Comparison of ENCODE assay signal across 9 mouse cellular contexts in the genomic region with DNA sequence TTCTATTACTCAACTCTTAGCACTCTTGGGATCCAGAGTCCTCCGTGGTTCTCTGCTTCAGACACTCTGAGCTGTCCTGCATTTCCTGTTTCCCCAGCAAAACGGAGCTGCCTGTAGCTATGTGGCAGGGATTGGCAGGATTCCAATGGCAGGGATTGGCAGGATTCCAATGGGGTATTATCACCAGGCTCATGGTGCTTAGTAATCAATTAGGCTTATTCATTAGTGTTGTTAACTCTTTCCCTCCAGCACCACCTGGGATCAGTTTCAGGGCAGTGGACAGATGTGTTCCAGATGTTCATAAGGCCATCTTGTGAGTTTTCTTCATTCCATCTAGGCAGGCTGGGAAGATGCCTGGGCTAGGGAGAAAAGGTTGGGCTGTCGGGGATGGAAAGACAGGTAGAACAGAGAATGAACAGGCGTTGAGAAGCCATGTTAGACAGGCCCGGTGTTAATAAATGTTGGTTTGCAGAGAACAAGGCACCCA.
DNase-seq lines count a peak whose midpoint lies in the region; ATAC-seq and TF ChIP-seq lines count a peak whose summit lies in the region.
"Had no signal": no experiment of that assay in that cellular context is flagged by ENCODE, and none has a peak within 500 bp of the region (broad histone marks: within the 10 kb centered on the region; RNA-seq: fewer than 3 reads in every experiment).

No protein-coding gene starts in this region.

- no peak for DNase-seq in heart, postnatal 10 days
- DNase-seq in cerebellum, adult 8-10 months: peak; percentile 17
- peak; percentile 80 for DNase-seq in forelimb bud, embryonic 11.5 days (ENCODE audit: low read depth, low spot score)
- peak in 1 of 2 experiments; percentile 57 for DNase-seq in layer of hippocampus, adult 2 months (ENCODE audit: low spot score in 2 of 2)
- no peak for DNase-seq in MN1 (ENCODE audit: low spot score)
- no peak for DNase-seq in spleen, adult 12 weeks (ENCODE audit: low spot score)

- H3K4me1 ChIP-seq in heart, embryonic 13.5 days: peaks cover 36% of the 10 kb centered on the region
- peaks cover 20% of the 10 kb centered on the region; the same call in 1 of the 2 replicates for H3K4me1 ChIP-seq in neural tube, embryonic 13.5 days (replicated peaks)

- H3K9me3 ChIP-seq in heart, embryonic 13.5 days: no peaks in the 10 kb centered on the region
- no peaks in the 10 kb centered on the region for H3K9me3 ChIP-seq in neural tube, embryonic 13.5 days

- WGBS in heart, embryonic 13.5 days: 38% methylated on average over 5 of the region's 5 CpGs
- WGBS in neural tube, embryonic 13.5 days: 34% methylated on average over 5 of the region's 5 CpGs

- no peak; the same call in 1 of the 2 replicates for ATAC-seq in heart, embryonic 13.5 days (ENCODE audit: extremely low read depth, insufficient number of reproducible peaks, low FRiP score, low TSS enrichment)
- peak; percentile 91 for ATAC-seq in neural tube, embryonic 13.5 days (ENCODE audit: low read depth)

- H3K27ac ChIP-seq in heart, embryonic 13.5 days (replicated peaks): no peak overlapping the region; the same call in 1 of the 2 replicates
- peak overlapping the region; percentile 95 for H3K27ac ChIP-seq in layer of hippocampus, adult 2 months
- no peak overlapping the region for H3K27ac ChIP-seq in neural tube, embryonic 13.5 days (replicated peaks)

- no peak overlapping the region for H3K4me3 ChIP-seq in heart, embryonic 13.5 days
- H3K4me3 ChIP-seq in layer of hippocampus, adult 2 months: no peak overlapping the region
- no peak overlapping the region for H3K4me3 ChIP-seq in neural tube, embryonic 13.5 days
- H3K4me3 ChIP-seq: myocyte had no signal

- H3K4me2 ChIP-seq in heart, embryonic 13.5 days: peak overlapping the region; percentile 47
- H3K4me2 ChIP-seq in neural tube, embryonic 13.5 days: peak overlapping the region; percentile 33

- H3K36me3 ChIP-seq in heart, embryonic 13.5 days: no peaks in the 10 kb centered on the region
- no peaks in the 10 kb centered on the region for H3K36me3 ChIP-seq in neural tube, embryonic 13.5 days

- H3K9ac ChIP-seq in heart, embryonic 13.5 days: peak overlapping the region; percentile 26; the same call in 1 of the 2 replicates
- no peak overlapping the region for H3K9ac ChIP-seq in neural tube, embryonic 13.5 days

- TF ChIP-seq CTCF in layer of hippocampus, adult 2 months (conservative IDR thresholded peaks at IDR 0.05): no peak

- intact Hi-C loops in heart, postnatal 10 days (cut with DNase I): loop anchor here (5.0 kb wide), 1 partner anchor 301 kb away; no protein-coding TSS in a partner anchor

- H3K27me3 ChIP-seq in heart, embryonic 13.5 days (replicated peaks): no peaks in the 10 kb centered on the region
- peaks cover 20% of the 10 kb centered on the region for H3K27me3 ChIP-seq in neural tube, embryonic 13.5 days

Comparison
In these comparisons a context has a peak if more than half of its experiments do, and no peak if none do; other contexts are left out.
1. DNase-seq: peak in cerebellum, adult 8-10 months (single experiment) and forelimb bud, embryonic 11.5 days (single experiment); none in heart, postnatal 10 days (0 of 2), MN1 (single experiment) and spleen, adult 12 weeks (single experiment).